9 mouse cellular contexts compared by ENCODE assay signal in genomic region chr6:84105148-84106022, GRCm38 (mm10).
DNase-seq lines count a peak whose midpoint lies in the region; ATAC-seq lines count a peak whose summit lies in the region.
"Had no signal": no experiment of that assay in that cellular context is flagged by ENCODE, and none has a peak within 500 bp of the region (broad histone marks: within the 10 kb centered on the region; RNA-seq: fewer than 3 reads in every experiment).

No protein-coding gene starts in this region.

- H3K27ac ChIP-seq in embryonic facial prominence, embryonic 10.5 days (replicated peaks), result peak overlapping the region; percentile 81
- peak overlapping the region; percentile 39 for H3K27ac ChIP-seq in midbrain, embryonic 13.5 days

- peak overlapping the region; percentile 59 for H3K9ac ChIP-seq in midbrain, embryonic 13.5 days (replicated peaks)

- peak; percentile 9 to 54 for DNase-seq in left cerebral cortex, adult 18-20 months (ENCODE audit: low spot score in 2 of 2)
- DNase-seq in left cerebral cortex, adult 8-10 months (ENCODE audit: low spot score in 2 of 2), result no peak
- peak; percentile 88 for DNase-seq in embryonic facial prominence, embryonic 10.5 days (ENCODE audit: low spot score)
- DNase-seq in heart, postnatal 14 days, result peak; percentile 38 to 43
- DNase-seq in layer of hippocampus, postnatal 25 days (ENCODE audit: extremely low spot score in 1 of 2, low spot score in 1 of 2), result peak; percentile 45 to 54

- peaks cover 47% of the 10 kb centered on the region for H3K4me1 ChIP-seq in embryonic facial prominence, embryonic 10.5 days
- peaks cover 22% of the 10 kb centered on the region for H3K4me1 ChIP-seq in midbrain, embryonic 13.5 days (replicated peaks)

- ATAC-seq in midbrain, embryonic 13.5 days, result peak; percentile 88
- ATAC-seq in granulocyte monocyte progenitor cell, adult 5-6 weeks (replicated peaks; ENCODE audit: poor library complexity, severe bottlenecking), result no peak
- no peak for ATAC-seq in megakaryocyte, adult 5-6 weeks (ENCODE audit: poor library complexity, severe bottlenecking)
- ATAC-seq: Patski had no signal

- H3K36me3 ChIP-seq in embryonic facial prominence, embryonic 10.5 days (replicated peaks), result no peaks in the 10 kb centered on the region
- no peaks in the 10 kb centered on the region for H3K36me3 ChIP-seq in midbrain, embryonic 13.5 days

- H3K4me3 ChIP-seq in embryonic facial prominence, embryonic 10.5 days, result peak overlapping the region; percentile 56
- H3K4me3 ChIP-seq in midbrain, embryonic 13.5 days (replicated peaks), result peak overlapping the region; percentile 45

- peak overlapping the region; percentile 72 for H3K4me2 ChIP-seq in midbrain, embryonic 13.5 days (replicated peaks)

- no peaks in the 10 kb centered on the region for H3K9me3 ChIP-seq in embryonic facial prominence, embryonic 10.5 days
- no peaks in the 10 kb centered on the region for H3K9me3 ChIP-seq in midbrain, embryonic 13.5 days

- intact Hi-C loops in heart, postnatal 14 days (cut with DNase I), result no loop called here

- H3K27me3 ChIP-seq in embryonic facial prominence, embryonic 10.5 days (replicated peaks; ENCODE audit: low read depth, poor library complexity, severe bottlenecking), result peaks cover 75% of the 10 kb centered on the region
- peaks cover 39% of the 10 kb centered on the region for H3K27me3 ChIP-seq in midbrain, embryonic 13.5 days
- H3K27me3 ChIP-seq: Patski had no signal

- WGBS in embryonic facial prominence, embryonic 10.5 days, result 2% methylated on average over 40 of the region's 40 CpGs
- under 1% methylated on average over 40 of the region's 40 CpGs for WGBS in midbrain, embryonic 13.5 days

Comparison
In these comparisons a context has a peak if more than half of its experiments do, and no peak if none do; other contexts are left out.
1. DNase-seq: peak in left cerebral cortex, adult 18-20 months (2 of 2), embryonic facial prominence, embryonic 10.5 days (single experiment), heart, postnatal 14 days (2 of 2) and layer of hippocampus, postnatal 25 days (2 of 2); none in left cerebral cortex, adult 8-10 months (0 of 2).